Mouse (Mus musculus): ENCODE results near the gene Zfp410. TPM values are rescaled to one million over a fixed set of nuclear protein-coding genes. Genes with fewer than 3 reads are reported as not detected.
A peak's percentile ranks its signal among the peaks of the same experiment; 100 is the strongest.

The Zfp410 gene
- total RNA-seq (2021) = 10 to 100 TPM; 35.0 to 36.5 TPM

DNA sequence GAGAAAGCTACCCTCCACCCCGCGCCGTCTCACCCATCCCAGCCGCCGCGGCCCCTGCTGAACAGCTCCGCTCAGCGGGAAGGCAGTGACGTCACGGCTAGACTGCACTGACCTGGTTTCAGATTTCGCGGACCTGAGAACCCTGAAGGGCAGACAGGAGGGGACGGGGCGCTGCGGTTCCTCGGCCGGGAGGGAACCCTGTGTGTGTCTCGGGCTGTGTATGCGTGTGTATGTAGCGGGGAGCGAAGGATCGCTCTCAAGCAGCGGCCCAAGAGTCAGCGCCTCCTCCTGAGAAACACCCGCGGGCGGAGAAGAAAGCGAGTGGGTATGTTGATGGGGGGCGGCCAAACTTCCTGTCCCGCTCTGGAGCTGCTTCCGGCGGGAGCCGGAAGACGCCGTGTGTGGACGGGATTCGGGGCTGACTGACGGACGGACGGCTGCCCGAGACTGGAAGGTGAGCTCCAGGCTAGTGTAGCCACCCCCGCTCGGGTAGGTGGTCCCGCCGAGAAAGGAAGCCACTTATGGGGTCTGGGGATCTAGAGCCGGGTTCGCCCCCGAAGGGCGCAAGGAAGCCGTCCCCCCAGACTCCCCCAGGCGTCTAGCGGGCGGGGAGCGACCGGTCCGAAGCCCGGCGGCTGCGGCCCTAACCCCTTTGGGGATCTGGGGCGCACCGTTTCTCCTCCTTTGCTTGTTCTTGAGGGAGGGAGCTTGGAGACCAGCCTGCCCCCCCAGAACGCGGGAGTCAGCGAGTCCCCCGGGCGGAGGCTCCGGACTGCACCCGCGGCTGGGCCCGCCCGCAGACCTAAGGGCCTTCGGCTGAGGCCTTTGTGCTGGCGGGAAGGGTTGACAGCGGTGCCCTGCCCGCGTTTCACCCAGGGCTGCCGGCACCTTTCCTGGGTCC, at the start of gene Zfp410:
Zfp410 (plus strand) TSS at position 132 of the 901 bp plus-strand sequence.
- intact Hi-C loops (cut with DNase I) = no loop called here
- peak; percentile 68 to 90 for DNase-seq (ENCODE audit: extremely low spot score in 1 of 2, low spot score in 2 of 2)

DNA sequence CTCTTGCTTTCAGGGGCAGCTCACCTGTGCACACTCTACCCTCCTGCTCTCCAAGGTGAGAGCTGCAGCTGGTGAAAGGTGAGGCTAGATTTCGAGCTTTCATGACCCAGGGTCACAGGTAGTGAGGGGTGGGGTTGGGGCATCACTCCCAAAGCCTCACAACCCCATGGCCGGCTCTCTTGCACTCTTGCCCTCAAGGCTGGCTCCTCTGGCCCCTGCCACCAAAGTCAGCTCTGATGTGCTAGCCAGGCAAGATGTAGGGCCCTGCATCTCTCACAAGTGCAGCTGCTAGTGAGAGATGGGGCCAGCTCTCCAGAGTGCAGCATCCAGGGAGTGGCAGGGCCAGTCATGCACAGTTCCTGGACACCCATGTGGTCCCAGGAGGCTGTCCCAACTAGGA, 49.4 kb upstream of the Zfp410 start:
- intact Hi-C loops (cut with DNase I) = no loop called here
- DNase-seq (ENCODE audit: extremely low spot score in 1 of 2, low spot score in 2 of 2) = no peak

DNA sequence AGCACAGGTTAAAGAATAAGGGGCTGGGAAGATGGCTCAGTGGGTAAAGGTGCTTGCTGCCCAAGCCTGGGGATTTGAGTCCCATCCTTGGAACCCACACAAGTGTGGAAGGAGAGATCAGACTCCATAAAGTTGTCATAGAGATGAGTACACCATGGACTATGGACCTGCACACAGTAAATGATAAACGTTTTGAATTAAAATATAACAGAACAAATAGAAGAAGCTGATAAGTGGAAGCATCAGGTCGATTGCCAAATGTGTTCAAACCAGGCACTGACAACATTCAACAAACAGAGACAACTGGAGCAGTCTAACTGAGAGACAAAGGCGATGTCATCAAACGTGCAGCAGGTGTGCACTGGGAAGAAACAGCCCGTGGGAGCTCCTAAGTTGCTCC, 43.3 kb upstream of the Zfp410 start:
- DNase-seq (ENCODE audit: extremely low spot score in 1 of 2, low spot score in 2 of 2) = no peak
- intact Hi-C loops (cut with DNase I) = no loop called here

DNA sequence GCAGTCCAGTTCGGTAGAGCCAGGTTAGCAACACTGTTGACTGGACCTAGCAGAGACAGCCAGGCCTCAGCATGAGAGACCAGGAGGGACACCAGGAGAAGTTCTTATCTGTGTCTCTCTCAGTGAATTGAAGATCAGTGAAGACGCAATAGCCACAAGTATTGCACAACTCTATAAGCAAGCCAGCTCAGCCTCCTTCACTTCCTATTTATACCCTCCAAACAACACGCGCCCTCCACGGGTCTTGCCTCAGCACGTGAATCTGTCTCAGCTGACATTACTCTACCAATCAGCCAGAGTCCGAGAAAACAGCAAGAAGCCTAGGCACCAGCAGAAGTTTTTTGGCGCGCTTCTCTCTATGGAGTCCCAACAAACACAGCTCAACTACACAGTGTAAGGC, 41.4 kb upstream of the Zfp410 start:
- intact Hi-C loops (cut with DNase I) = no loop called here
- DNase-seq (ENCODE audit: extremely low spot score in 1 of 2, low spot score in 2 of 2) = no peak

DNA sequence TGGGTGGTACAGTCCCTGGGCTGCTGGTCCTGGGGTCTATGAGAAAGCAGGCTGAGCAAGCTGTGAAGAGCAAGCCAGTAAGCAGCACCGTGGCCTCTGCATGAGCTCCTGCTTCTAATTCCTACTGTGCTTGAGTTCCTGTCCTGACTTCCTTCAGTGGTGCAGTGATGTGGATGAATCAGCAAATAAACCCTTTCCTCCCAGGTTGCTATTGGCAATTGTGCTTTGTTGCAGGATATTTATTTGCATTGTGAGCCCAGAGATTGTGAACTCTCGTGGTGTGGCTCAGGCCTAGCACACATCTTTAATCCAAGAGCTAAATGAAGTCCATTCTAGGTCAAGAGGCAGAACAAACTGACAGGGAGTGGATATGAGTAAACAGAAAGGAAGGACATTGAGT, 40.4 kb upstream of the Zfp410 start:
- intact Hi-C loops (cut with DNase I) = no loop called here
- no peak for DNase-seq (ENCODE audit: extremely low spot score in 1 of 2, low spot score in 2 of 2)

DNA sequence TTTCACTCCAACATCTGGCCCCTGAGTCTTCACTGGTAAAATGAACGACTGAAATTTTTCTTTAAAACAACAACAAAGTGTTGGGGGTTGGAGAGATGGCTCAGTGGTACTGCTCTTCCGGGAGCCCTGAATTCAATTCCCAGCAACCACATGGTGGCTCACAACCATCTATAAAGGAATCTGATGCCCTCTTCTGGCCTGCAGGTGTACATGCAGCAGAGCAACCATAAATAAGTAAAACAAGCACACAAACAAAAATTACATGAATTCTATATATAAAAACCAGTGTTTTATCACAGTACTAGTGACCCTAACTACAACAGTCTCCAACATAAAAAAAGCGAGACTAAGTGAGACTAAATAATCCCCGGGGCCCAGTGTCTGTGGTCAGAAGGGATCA, 39.9 kb upstream of the Zfp410 start:
- DNase-seq (ENCODE audit: extremely low spot score in 1 of 2, low spot score in 2 of 2) = no peak

DNA sequence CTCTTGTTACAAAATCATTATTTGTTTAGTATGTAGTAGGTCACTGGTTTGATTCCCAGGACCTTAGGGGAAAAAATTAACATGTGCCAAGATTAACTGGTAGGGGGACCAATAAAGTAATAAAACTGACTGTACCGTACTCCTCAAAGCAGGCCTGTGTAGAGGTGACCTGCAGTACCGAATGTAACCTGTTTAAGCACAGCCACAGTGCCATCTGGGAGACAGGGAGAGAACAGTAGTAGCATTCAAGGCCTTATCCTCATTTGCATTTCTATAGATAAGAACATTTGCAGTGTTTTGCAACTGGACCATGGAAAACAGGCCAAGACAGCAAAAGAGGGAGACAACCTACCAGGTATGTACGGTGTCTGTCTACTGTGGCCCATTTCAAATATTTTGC, 38.8 kb upstream of the Zfp410 start:
- no peak for DNase-seq (ENCODE audit: extremely low spot score in 1 of 2, low spot score in 2 of 2)
- intact Hi-C loops (cut with DNase I) = no loop called here

More for the DNA sequence above, 39.9 kb upstream of the Zfp410 start:
- intact Hi-C loops (cut with DNase I) = no loop called here

DNA sequence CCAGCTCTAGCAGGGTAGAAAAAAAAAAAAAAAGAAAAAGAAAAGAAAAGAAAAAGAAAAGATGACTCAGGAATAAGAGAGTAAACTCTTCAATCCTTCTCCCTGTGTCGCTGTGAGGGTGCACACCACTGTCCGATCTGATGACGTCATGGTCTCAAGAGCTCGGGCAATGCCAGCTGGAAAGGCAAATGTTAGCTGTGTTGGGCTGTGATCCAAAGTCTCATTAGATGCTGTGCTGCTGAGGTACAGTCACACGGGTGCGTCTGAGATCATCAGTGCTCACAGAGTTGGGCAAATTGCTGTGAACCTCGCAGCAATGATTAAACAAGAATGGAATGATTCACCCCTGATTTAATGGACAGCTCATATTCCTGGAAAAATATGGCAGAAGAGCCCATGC, 37.8 kb upstream of the Zfp410 start:
- intact Hi-C loops (cut with DNase I) = no loop called here
- DNase-seq (ENCODE audit: extremely low spot score in 1 of 2, low spot score in 2 of 2) = no peak

DNA sequence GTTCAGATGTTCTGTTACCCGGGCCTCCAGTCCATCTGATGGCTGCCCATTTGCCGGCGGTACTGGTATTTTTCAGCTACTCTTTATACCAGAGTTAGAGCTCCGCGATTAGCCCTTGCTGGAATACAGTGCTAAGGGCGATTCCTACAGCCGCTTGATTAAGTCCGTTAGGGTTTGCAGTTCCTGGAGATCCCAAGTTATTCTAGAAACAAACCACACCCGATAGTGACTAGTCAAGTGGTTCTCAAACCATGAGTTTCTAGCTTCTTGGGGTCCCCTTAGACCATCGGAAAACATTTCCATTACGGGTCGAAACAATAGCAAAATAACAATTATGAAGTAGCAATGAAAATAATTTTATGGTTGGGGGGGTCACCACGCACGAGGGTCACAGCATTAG, 32.3 kb upstream of the Zfp410 start:
- no peak for DNase-seq (ENCODE audit: extremely low spot score in 1 of 2, low spot score in 2 of 2)
- intact Hi-C loops (cut with DNase I) = no loop called here

DNA sequence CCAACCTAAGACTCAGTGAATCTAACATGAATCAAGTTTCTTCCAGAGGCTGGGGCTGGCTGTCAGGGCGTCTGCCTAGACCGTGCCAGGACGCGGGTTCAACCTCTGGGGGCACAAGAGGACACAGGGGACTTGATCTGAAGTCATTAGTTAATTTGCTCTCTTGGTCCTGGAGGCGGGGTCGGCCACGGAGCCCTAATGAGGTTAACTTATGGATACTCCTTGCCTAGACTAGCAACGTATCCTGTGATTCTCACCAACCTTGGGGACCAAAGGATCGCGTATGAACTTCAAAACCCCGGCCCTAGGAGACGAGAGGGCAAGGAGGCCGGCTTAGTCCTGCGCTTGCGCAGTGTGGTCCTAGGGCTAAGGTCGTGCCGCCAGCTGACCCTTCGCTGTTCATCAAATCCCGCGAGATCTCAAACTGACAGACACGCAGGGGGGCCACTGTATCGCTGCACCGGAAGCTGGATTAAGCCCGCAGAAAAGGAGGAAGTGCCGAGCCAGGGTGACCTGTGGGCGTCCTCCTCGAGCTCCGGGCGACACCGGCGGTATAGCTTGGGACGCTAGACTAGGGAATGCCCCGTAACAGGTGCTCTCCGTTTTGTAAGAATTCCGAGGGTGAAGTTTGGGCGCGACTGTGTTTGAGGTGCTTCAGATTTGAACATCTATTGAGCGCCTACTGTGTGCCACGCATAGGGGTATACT, 31.6 kb upstream of the Zfp410 start, which contains the start of gene Ptgr2:
Ptgr2 (plus strand) TSS at position 348 of the 708 bp plus-strand sequence.
- intact Hi-C loops (cut with DNase I) = no loop called here
- peak; percentile 90 to 96 for DNase-seq (ENCODE audit: extremely low spot score in 1 of 2, low spot score in 2 of 2)

DNA sequence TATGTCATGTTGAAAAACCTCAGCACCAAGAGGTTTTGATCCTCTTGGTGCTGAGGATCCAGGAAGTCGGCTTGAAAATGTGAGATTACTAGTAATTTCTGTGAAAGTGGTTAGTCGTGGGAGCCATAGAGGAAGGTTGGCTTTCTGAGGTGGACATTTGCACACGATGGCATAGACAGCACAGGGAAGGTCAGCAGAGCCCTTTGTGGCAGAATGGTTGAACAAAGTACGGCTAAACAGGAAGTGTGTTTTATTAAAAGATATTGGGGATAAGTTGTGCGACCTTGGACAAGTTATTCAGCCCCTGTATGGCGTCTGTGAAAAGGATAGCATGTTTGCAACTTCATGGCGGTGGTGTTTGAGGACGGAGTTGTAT, 31.1 kb upstream of the Zfp410 start:
- no peak for DNase-seq (ENCODE audit: extremely low spot score in 1 of 2, low spot score in 2 of 2)
- intact Hi-C loops (cut with DNase I) = no loop called here

DNA sequence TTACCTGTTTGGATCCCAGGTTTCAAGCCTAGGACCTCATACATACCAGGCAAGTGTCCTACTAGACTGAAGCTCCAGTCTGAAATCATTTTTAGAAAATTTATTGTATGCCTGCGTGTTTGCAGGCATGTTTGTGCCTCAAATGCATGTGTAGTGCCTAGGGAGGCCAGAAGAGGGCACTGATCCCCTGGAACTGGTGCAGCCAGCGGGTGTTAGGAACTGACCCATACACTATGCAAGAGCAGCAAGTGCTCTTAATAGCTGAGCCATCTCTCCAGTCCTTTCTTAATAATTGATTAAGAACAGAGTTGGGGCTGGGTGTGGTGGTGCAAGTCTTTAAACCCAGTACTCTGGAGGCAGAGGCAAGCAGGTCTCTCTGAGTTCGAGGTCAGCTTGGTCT, 28.2 kb upstream of the Zfp410 start:
- DNase-seq (ENCODE audit: extremely low spot score in 1 of 2, low spot score in 2 of 2) = peak in 1 of 2 experiments; percentile 37
- intact Hi-C loops (cut with DNase I) = no loop called here

DNA sequence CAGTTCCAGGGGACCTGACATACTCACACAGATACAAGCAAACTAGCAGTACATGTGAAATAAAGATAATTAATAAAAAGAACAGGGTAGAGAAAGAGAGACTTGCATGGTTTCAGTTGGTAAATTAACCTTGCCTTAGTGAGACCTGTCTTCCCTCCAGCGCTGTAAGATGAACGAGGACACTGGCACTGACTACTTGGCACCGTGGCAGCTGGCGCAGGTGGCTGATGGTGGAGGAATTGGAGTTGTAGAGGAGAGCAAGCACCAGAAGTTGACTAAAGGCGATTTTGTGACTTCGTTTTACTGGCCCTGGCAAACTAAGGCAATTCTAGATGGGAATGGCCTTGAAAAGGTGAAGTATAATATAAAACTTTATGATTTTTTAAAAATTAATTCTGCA, 18.8 kb upstream of the Zfp410 start:
- DNase-seq (ENCODE audit: extremely low spot score in 1 of 2, low spot score in 2 of 2) = no peak
- intact Hi-C loops (cut with DNase I) = no loop called here

DNA sequence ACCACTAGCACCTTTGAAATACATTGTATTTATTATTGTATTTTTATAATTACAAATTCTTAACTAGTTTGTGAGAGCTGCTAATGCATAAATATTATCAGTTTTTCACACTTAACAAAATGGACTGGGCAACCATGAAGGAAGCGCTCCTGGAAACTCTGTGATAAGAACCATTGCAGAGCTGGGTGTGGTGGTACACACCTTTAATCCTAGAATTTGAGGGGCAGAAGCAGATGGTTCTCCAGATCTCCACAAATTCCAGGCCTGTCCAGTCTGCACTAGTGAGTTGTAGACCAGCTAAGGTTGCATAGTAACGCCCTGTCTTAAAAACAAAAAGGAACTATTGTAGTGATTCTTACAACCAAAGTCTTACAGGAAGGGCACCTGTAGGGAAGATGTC, 17.4 kb upstream of the Zfp410 start:
- intact Hi-C loops (cut with DNase I) = no loop called here
- DNase-seq (ENCODE audit: extremely low spot score in 1 of 2, low spot score in 2 of 2) = no peak

DNA sequence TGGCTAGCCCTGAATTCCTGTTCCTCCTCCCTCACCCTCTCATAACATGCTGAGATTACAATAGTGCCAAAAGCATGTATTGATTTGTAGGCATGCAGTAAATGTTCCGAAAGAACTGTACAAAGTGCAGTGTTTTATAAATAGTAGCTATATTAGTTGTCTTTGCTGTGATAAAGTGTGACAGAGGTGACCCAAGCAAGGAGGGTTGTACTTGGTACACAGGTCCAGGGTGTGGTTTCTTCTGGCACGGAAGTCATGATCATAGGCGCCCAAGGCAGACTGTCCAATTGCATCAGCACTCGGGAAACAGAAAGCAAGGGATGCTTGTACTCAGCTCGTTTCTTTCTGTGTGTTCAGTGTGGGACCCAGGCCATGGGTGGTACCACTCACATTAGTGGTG, 12.6 kb upstream of the Zfp410 start:
- intact Hi-C loops (cut with DNase I) = no loop called here
- no peak for DNase-seq (ENCODE audit: extremely low spot score in 1 of 2, low spot score in 2 of 2)

DNA sequence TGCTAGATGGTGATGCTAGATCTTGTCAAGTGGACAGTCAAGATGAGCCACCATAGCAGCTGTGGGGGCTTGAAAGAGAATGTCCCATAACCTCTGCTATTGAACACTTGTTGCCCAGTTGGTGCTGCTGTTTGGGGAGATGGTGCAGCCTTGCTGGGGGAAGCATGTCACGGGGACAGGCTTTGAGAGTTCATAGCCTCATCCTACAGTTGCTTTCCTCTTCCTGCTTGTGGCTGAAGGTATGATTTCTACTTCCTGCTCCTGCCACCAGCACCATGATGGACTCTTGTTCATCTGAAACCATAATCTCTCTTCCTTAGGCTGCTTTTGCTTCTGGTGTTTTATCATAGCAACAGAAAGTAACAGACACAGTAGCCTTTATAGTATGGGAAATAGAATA, 12.1 kb upstream of the Zfp410 start:
- no peak for DNase-seq (ENCODE audit: extremely low spot score in 1 of 2, low spot score in 2 of 2)
- intact Hi-C loops (cut with DNase I) = no loop called here

DNA sequence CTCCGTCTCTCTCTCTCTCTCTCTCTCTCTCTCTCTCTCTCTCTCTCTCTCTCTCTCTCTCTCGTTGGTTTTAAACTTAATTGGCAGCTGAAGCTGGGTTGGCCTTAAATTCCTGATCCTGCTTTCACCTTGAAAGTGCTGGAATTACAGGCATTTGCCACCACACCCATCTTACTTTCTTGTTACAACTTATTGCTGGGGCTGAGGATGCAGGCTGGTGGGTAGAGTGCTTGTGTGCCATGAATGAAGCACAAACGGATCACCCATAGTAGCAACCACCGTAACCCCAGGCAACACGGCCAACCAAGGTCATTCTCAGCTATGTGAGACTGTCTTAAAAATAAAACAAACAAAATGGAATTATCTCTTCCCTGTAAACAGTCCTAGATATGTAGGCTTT, 5.3 kb upstream of the Zfp410 start:
- intact Hi-C loops (cut with DNase I) = no loop called here
- no peak for DNase-seq (ENCODE audit: extremely low spot score in 1 of 2, low spot score in 2 of 2)

DNA sequence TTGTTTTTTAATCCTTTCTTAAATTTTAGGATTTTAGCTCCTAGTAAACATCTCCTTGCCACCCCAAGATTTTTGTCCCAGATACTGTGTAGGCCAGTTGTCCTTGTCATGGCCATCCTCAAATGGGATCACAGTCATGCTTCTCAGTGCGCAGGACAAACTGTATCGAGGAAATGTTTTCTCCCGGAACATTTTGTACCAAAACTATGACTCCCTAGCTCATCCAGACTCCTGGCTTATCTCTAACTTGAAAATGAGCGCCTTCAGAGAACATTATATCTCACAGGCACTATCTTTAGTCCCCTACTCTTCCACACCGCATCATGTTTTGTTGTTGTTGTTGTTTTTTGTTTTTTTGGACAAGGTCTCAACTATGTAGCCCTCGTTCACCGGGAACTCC, 646 bp upstream of the Zfp410 start:
- intact Hi-C loops (cut with DNase I) = no loop called here
- DNase-seq (ENCODE audit: extremely low spot score in 1 of 2, low spot score in 2 of 2) = no peak

DNA sequence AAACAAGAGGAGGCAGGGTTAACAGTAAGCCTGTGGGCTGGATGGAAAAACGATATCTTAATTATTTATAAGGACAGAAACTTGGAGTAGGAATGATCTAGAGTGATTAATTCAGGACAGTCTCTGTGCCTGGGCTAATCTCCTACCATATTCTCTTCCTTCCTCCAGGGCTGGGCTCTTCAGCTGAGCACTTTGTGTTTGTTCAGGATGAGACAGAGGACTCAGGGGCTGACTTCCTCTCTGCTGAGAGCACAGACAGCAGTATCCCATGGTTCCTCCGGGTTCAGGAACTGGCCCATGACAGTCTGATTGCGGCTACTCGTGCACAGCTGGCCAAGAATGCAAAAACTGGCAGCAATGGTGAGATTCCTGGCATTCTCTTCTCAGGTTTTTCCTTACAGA, 10.5 kb downstream of the Zfp410 start:
- DNase-seq (ENCODE audit: extremely low spot score in 1 of 2, low spot score in 2 of 2) = no peak
- intact Hi-C loops (cut with DNase I) = no loop called here

DNA sequence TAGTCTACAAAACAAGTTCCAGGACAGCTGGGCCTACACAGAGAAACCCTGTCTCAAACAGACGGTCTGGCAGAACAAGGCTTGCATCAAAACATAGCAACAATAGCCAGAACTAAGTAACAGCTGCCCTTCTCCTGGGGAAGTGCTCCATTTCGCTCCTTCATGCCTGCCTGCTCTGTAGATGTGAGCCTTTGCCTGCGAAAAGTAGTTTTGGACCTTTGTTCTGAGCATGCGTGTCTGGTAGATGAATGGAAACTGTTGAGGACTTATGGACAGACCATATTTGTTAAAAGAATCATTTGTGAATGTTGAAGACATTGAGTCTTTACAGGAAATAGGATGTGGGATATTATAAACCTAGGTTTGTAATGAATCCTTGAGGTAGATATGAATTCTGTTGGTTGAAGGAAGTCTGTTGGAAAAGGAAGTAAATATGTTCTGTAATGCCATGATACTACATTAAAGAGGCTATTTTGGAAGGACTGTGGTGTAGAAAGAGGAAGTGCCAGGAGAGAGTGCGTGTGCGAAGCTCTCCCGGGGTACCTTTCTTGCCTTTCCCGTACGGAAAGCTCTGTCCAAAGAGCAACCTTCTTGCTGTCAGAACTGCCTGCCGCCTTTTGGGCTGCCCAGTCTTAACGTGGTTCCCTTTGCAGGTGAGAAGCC, 20.4 kb downstream of the Zfp410 start:
- intact Hi-C loops (cut with DNase I) = no loop called here
- no peak for DNase-seq (ENCODE audit: extremely low spot score in 1 of 2, low spot score in 2 of 2)

Measured in left cerebral cortex, postnatal 10 days (tissue).